Mouse (Mus musculus) cerebellum, adult 18-20 months (tissue): Measurements from ENCODE around the gene Ddah2.

Source experiments
- DNase-seq, 2 experiments: peaks; one replicate each; pipeline ENCODE4 v3.0.0; 2021

The Ddah2 gene

GRCm38 (mm10) chr17:35051156-35052086 is 7.4 kb upstream of the Ddah2 start:
- DNase-seq, result peak; percentile 39 to 46

- DNase-seq, result no peak
Observed at GRCm38 (mm10) chr17:35052271-35052798, 6.5 kb upstream of the Ddah2 start.

GRCm38 (mm10) chr17:35055691-35056495 is 2.9 kb upstream of the Ddah2 start:
- no peak for DNase-seq

GRCm38 (mm10) chr17:35057090-35057489 is 1.7 kb upstream of the Ddah2 start:
- DNase-seq, result no peak

- peak in 1 of 2 experiments; percentile 16 for DNase-seq
Observed at GRCm38 (mm10) chr17:35058316-35058715, 519 bp upstream of the Ddah2 start.

- no peak for DNase-seq
Observed at GRCm38 (mm10) chr17:35060071-35060470, 1.2 kb downstream of the Ddah2 start.

GRCm38 (mm10) chr17:35060737-35061297 is 2.0 kb downstream of the Ddah2 start:
- peak in 1 of 2 experiments; percentile 33 for DNase-seq

GRCm38 (mm10) chr17:35061299-35061698 is 2.5 kb downstream of the Ddah2 start:
- DNase-seq, result no peak

- DNase-seq, result peak; percentile 45 to 48
Observed at GRCm38 (mm10) chr17:35063466-35063865, 4.6 kb downstream of the Ddah2 start.

GRCm38 (mm10) chr17:35064378-35064877 is 5.6 kb downstream of the Ddah2 start:
- DNase-seq, result peak; percentile 67 to 69

- peak; percentile 70 to 77 for DNase-seq
Observed at GRCm38 (mm10) chr17:35064951-35065947, 6.4 kb downstream of the Ddah2 start, which contains the start of gene Ly6g6c. TSS of gene Ly6g6c (plus strand) at chr17:35065388.

- no peak for DNase-seq
Observed at GRCm38 (mm10) chr17:35066084-35066483, 7.2 kb downstream of the Ddah2 start, which contains the start of gene Mpig6b. TSS of gene Mpig6b (minus strand) at chr17:35066184.

GRCm38 (mm10) chr17:35068213-35068914 is 9.5 kb downstream of the Ddah2 start:
- peak; percentile 38 to 48 for DNase-seq

GRCm38 (mm10) chr17:35070556-35071229 is 11.9 kb downstream of the Ddah2 start:
- DNase-seq, result peak; percentile 84 to 95

- peak in 1 of 2 experiments; percentile 42 for DNase-seq
Observed at GRCm38 (mm10) chr17:35071454-35071853, 12.6 kb downstream of the Ddah2 start.

- peak; percentile 84 to 88 for DNase-seq
Observed at GRCm38 (mm10) chr17:35074097-35074496, 15.3 kb downstream of the Ddah2 start.

GRCm38 (mm10) chr17:35076507-35077176 is 17.8 kb downstream of the Ddah2 start, which contains the start of gene Ly6g6e:
TSS of gene Ly6g6e (plus strand) at chr17:35076902.
- no peak for DNase-seq

- DNase-seq, result peak in 1 of 2 experiments; percentile 29
Observed at GRCm38 (mm10) chr17:35077285-35077684, 18.4 kb downstream of the Ddah2 start.

- DNase-seq, result peak; percentile 65 to 72
Observed at GRCm38 (mm10) chr17:35077786-35078233, 19.0 kb downstream of the Ddah2 start, which contains the start of gene Ly6g6d. TSS of gene Ly6g6d (minus strand) at chr17:35078065.
